Mouse (Mus musculus): ENCODE data around the gene Usf3. TPM values are rescaled to one million over a fixed set of nuclear protein-coding genes. Genes with fewer than 3 reads are reported as not detected.

Gene Usf3
- polyA plus RNA-seq, 1 experiment from 2014 or later: 2.4 TPM

GRCm38 (mm10) chr16:44240406-44240805 lies 67.4 kb downstream of the Usf3 start:
- Histone ChIP-seq H3K9me3 (replicated peaks) (no peaks in the 10 kb centered on the region), H3K27ac (ENCODE audit: poor library complexity, severe bottlenecking) (no peak overlapping the region), H3K9ac (no peak overlapping the region), H3K36me3 (no peaks in the 10 kb centered on the region), H3K27me3 (replicated peaks) (no peaks in the 10 kb centered on the region), H3K4me1 (replicated peaks) (peaks cover 16% of the 10 kb centered on the region), H3K4me3 (no peak overlapping the region), H3K4me2 (no peak overlapping the region)
- 56% methylated on average over 8 of the region's 8 CpGs for WGBS
- ATAC-seq (ENCODE audit: insufficient number of reproducible peaks, low FRiP score): no peak

- 7% methylated on average over 1 of the region's 1 CpGs for WGBS
- no peak overlapping the region for H3K27ac ChIP-seq (ENCODE audit: poor library complexity, severe bottlenecking)
Observed at GRCm38 (mm10) chr16:44242633-44243032, 69.6 kb downstream of the Usf3 start.

GRCm38 (mm10) chr16:44243323-44243722 lies 70.3 kb downstream of the Usf3 start:
- no peak overlapping the region for H3K4me2 ChIP-seq
- no peak overlapping the region for H3K4me3 ChIP-seq
- ATAC-seq (ENCODE audit: insufficient number of reproducible peaks, low FRiP score): no peak
- no peaks in the 10 kb centered on the region for H3K36me3 ChIP-seq
- peaks cover 14% of the 10 kb centered on the region for H3K4me1 ChIP-seq (replicated peaks)
- 61% methylated on average over 7 of the region's 7 CpGs for WGBS
- no peaks in the 10 kb centered on the region for H3K27me3 ChIP-seq (replicated peaks)
- no peak overlapping the region for H3K27ac ChIP-seq (ENCODE audit: poor library complexity, severe bottlenecking)
- H3K9ac ChIP-seq: no peak overlapping the region
- H3K9me3 ChIP-seq (replicated peaks): no peaks in the 10 kb centered on the region

More at GRCm38 (mm10) chr16:44242633-44243032, 69.6 kb downstream of the Usf3 start:
- no peaks in the 10 kb centered on the region for H3K9me3 ChIP-seq (replicated peaks)
- no peaks in the 10 kb centered on the region for H3K27me3 ChIP-seq (replicated peaks)
- H3K4me1 ChIP-seq (replicated peaks): peaks cover 16% of the 10 kb centered on the region
- no peak overlapping the region for H3K4me2 ChIP-seq
- no peak for ATAC-seq (ENCODE audit: insufficient number of reproducible peaks, low FRiP score)
- no peak overlapping the region for H3K9ac ChIP-seq
- H3K36me3 ChIP-seq: no peaks in the 10 kb centered on the region
- no peak overlapping the region for H3K4me3 ChIP-seq

GRCm38 (mm10) chr16:44249985-44250384 lies 76.9 kb downstream of the Usf3 start:
- 76% methylated on average over 10 of the region's 10 CpGs for WGBS
- Histone ChIP-seq H3K27me3 (replicated peaks) (0 out of 2 replicates have a peak, but pooled peaks cover 7% of the 10 kb centered on the region), H3K9me3 (replicated peaks) (no peaks in the 10 kb centered on the region), H3K4me3 (no peak overlapping the region), H3K27ac (ENCODE audit: poor library complexity, severe bottlenecking) (no peak overlapping the region), H3K4me1 (replicated peaks) (no peaks in the 10 kb centered on the region; the same call in 1 of the 2 replicates), H3K4me2 (no peak overlapping the region), H3K36me3 (no peaks in the 10 kb centered on the region), H3K9ac (no peak overlapping the region)
- no peak for ATAC-seq (ENCODE audit: insufficient number of reproducible peaks, low FRiP score)

GRCm38 (mm10) chr16:44252735-44253134 lies 79.7 kb downstream of the Usf3 start:
- H3K27me3 ChIP-seq (replicated peaks): 0 out of 2 replicates have a peak, but pooled peaks cover 7% of the 10 kb centered on the region
- no peaks in the 10 kb centered on the region; the same call in 1 of the 2 replicates for H3K4me1 ChIP-seq (replicated peaks)
- no peak overlapping the region for H3K4me3 ChIP-seq
- H3K27ac ChIP-seq (ENCODE audit: poor library complexity, severe bottlenecking): no peak overlapping the region
- no peak overlapping the region for H3K9ac ChIP-seq
- ATAC-seq (ENCODE audit: insufficient number of reproducible peaks, low FRiP score): no peak
- no peaks in the 10 kb centered on the region for H3K9me3 ChIP-seq (replicated peaks)
- no peak overlapping the region for H3K4me2 ChIP-seq
- no peaks in the 10 kb centered on the region for H3K36me3 ChIP-seq
- WGBS: 85% methylated on average over 3 of the region's 3 CpGs

GRCm38 (mm10) chr16:44253797-44254634 lies 81.0 kb downstream of the Usf3 start:
- H3K27ac ChIP-seq (ENCODE audit: poor library complexity, severe bottlenecking): no peak overlapping the region

GRCm38 (mm10) chr16:44254698-44255097 lies 81.7 kb downstream of the Usf3 start:
- Histone ChIP-seq H3K9me3 (replicated peaks) (no peaks in the 10 kb centered on the region), H3K4me2 (no peak overlapping the region), H3K27ac (ENCODE audit: poor library complexity, severe bottlenecking) (no peak overlapping the region), H3K36me3 (no peaks in the 10 kb centered on the region), H3K27me3 (replicated peaks) (0 out of 2 replicates have a peak, but pooled peaks cover 7% of the 10 kb centered on the region), H3K9ac (no peak overlapping the region), H3K4me3 (no peak overlapping the region), H3K4me1 (replicated peaks) (no peaks in the 10 kb centered on the region; the same call in 1 of the 2 replicates)
- WGBS: 73% methylated on average over 7 of the region's 7 CpGs
- no peak for ATAC-seq (ENCODE audit: insufficient number of reproducible peaks, low FRiP score)

More at GRCm38 (mm10) chr16:44253797-44254634, 81.0 kb downstream of the Usf3 start:
- Histone ChIP-seq H3K36me3 (no peaks in the 10 kb centered on the region), H3K4me2 (no peak overlapping the region), H3K4me3 (no peak overlapping the region), H3K27me3 (replicated peaks) (0 out of 2 replicates have a peak, but pooled peaks cover 7% of the 10 kb centered on the region), H3K4me1 (replicated peaks) (no peaks in the 10 kb centered on the region; the same call in 1 of the 2 replicates), H3K9ac (no peak overlapping the region), H3K9me3 (replicated peaks) (no peaks in the 10 kb centered on the region)
- no peak for ATAC-seq (ENCODE audit: insufficient number of reproducible peaks, low FRiP score)
- WGBS: 71% methylated on average over 7 of the region's 7 CpGs

GRCm38 (mm10) chr16:44257476-44257875 lies 84.4 kb downstream of the Usf3 start:
- WGBS: 80% methylated on average over 3 of the region's 3 CpGs
- no peaks in the 10 kb centered on the region for H3K36me3 ChIP-seq
- H3K27me3 ChIP-seq (replicated peaks): no peaks in the 10 kb centered on the region
- H3K4me1 ChIP-seq (replicated peaks): no peaks in the 10 kb centered on the region; the same call in 1 of the 2 replicates
- no peaks in the 10 kb centered on the region for H3K9me3 ChIP-seq (replicated peaks)
- no peak overlapping the region for H3K9ac ChIP-seq
- no peak overlapping the region for H3K27ac ChIP-seq (ENCODE audit: poor library complexity, severe bottlenecking)
- no peak overlapping the region for H3K4me3 ChIP-seq
- ATAC-seq (ENCODE audit: insufficient number of reproducible peaks, low FRiP score): no peak
- H3K4me2 ChIP-seq: no peak overlapping the region

- 73% methylated on average over 2 of the region's 2 CpGs for WGBS
- Histone ChIP-seq H3K4me3 (no peak overlapping the region), H3K36me3 (no peaks in the 10 kb centered on the region), H3K4me1 (replicated peaks) (no peaks in the 10 kb centered on the region), H3K4me2 (no peak overlapping the region), H3K27ac (ENCODE audit: poor library complexity, severe bottlenecking) (no peak overlapping the region), H3K27me3 (replicated peaks) (no peaks in the 10 kb centered on the region), H3K9ac (no peak overlapping the region), H3K9me3 (replicated peaks) (no peaks in the 10 kb centered on the region)
- ATAC-seq (ENCODE audit: insufficient number of reproducible peaks, low FRiP score): no peak
Observed at GRCm38 (mm10) chr16:44264916-44265315, 91.9 kb downstream of the Usf3 start.

- Histone ChIP-seq H3K4me1 (replicated peaks) (no peaks in the 10 kb centered on the region), H3K4me2 (no peak overlapping the region), H3K9me3 (replicated peaks) (no peaks in the 10 kb centered on the region), H3K4me3 (no peak overlapping the region), H3K27ac (ENCODE audit: poor library complexity, severe bottlenecking) (no peak overlapping the region), H3K36me3 (no peaks in the 10 kb centered on the region), H3K27me3 (replicated peaks) (no peaks in the 10 kb centered on the region), H3K9ac (no peak overlapping the region)
- 82% methylated on average over 6 of the region's 6 CpGs for WGBS
- ATAC-seq (ENCODE audit: insufficient number of reproducible peaks, low FRiP score): no peak
Observed at GRCm38 (mm10) chr16:44265562-44265961, 92.5 kb downstream of the Usf3 start.

- Histone ChIP-seq H3K4me3 (no peak overlapping the region), H3K9ac (no peak overlapping the region), H3K4me2 (no peak overlapping the region), H3K36me3 (no peaks in the 10 kb centered on the region), H3K9me3 (replicated peaks) (no peaks in the 10 kb centered on the region), H3K27me3 (replicated peaks) (no peaks in the 10 kb centered on the region), H3K4me1 (replicated peaks) (0 out of 2 replicates have a peak, but pooled peaks cover 5% of the 10 kb centered on the region), H3K27ac (ENCODE audit: poor library complexity, severe bottlenecking) (no peak overlapping the region)
- 81% methylated on average over 7 of the region's 7 CpGs for WGBS
- ATAC-seq (ENCODE audit: insufficient number of reproducible peaks, low FRiP score): no peak
Observed at GRCm38 (mm10) chr16:44268541-44269215, 95.6 kb downstream of the Usf3 start.

All from heart, embryonic 12.5 days (tissue).